Mouse (Mus musculus) forebrain, embryonic 13.5 days (tissue): ENCODE measurements around the gene Usp44. TPM values are rescaled to one million over a fixed set of nuclear protein-coding genes. Genes with fewer than 3 reads are reported as not detected.

Source experiments
- ATAC-seq: fragments of 200-750 bp; cut with Nextera tagmentation; 2 replicates; pipeline ENCODE4 v1.8.0; 2017
- H3K27ac ChIP-seq: fragments of 300-500 bp; sonication (generic); 2 replicates; pipeline ENCODE4 v1.5.1; 2015; ENCODE audit warnings: inconsistent platforms, mild to moderate bottlenecking, moderate library complexity
- H3K27me3 ChIP-seq: fragments of 300-500 bp; sonication (generic); 2 replicates; pipeline ENCODE4 v1.6.1; 2015; ENCODE audit warnings: mild to moderate bottlenecking, inconsistent platforms
- H3K36me3 ChIP-seq: fragments of 300-500 bp; sonication (generic); 2 replicates; pipeline ENCODE4 v1.6.1; 2015; ENCODE audit warnings: mild to moderate bottlenecking, inconsistent platforms; ENCODE audit not compliant: poor library complexity, severe bottlenecking
- H3K4me1 ChIP-seq: fragments of 300-500 bp; sonication (generic); 2 replicates; pipeline ENCODE4 v1.6.1; 2015; ENCODE audit warnings: inconsistent platforms
- H3K4me2 ChIP-seq: fragments of 300-500 bp; sonication (generic); 2 replicates; pipeline ENCODE4 v1.6.1; 2015; ENCODE audit warnings: inconsistent platforms, mild to moderate bottlenecking, moderate library complexity
- H3K4me3 ChIP-seq: fragments of 300-500 bp; sonication (generic); 2 replicates; pipeline ENCODE4 v1.5.1; 2015; ENCODE audit warnings: mild to moderate bottlenecking, inconsistent platforms
- H3K9ac ChIP-seq: fragments of 300-500 bp; sonication (generic); 2 replicates; pipeline ENCODE4 v1.6.1; 2015; ENCODE audit warnings: mild to moderate bottlenecking, inconsistent platforms
- H3K9me3 ChIP-seq: fragments of 300-500 bp; sonication (generic); replicated peaks from 2 replicates; pipeline ENCODE4 v1.6.1; 2016; ENCODE audit warnings: inconsistent platforms
- WGBS: fragments of 180-500 bp; shearing (Covaris S2); methylation state at CpG from one replicate; pipeline ENCODE4 v1.1.7; 2015; 5-methylcytosine and 5-hydroxymethylcytosine counted together
- polyA plus RNA-seq: library from polyadenylated mRNA; unstranded; fragments of >200 nt; fragmentation: Nextera tagmentation; extraction: Ambion mirVana; gene quantifications from 2 replicates; pipeline ENCODE4 v1.2.1, GENCODE M21; 2015

Gene Usp44
- polyA plus RNA-seq, 1 experiment from 2014 or later, result 3.0 TPM

GRCm38 (mm10) chr10:93892551-93892950 is 61.2 kb downstream of the Usp44 start:
- Histone ChIP-seq H3K4me2 (no peak overlapping the region), H3K9me3 (no peaks in the 10 kb centered on the region), H3K4me3 (no peak overlapping the region), H3K27me3 (no peaks in the 10 kb centered on the region), H3K36me3 (no peaks in the 10 kb centered on the region), H3K27ac (no peak overlapping the region), H3K9ac (no peak overlapping the region), H3K4me1 (peaks cover 16% of the 10 kb centered on the region)
- WGBS, result 94% methylated on average over 4 of the region's 4 CpGs
- ATAC-seq, result no peak

DNA sequence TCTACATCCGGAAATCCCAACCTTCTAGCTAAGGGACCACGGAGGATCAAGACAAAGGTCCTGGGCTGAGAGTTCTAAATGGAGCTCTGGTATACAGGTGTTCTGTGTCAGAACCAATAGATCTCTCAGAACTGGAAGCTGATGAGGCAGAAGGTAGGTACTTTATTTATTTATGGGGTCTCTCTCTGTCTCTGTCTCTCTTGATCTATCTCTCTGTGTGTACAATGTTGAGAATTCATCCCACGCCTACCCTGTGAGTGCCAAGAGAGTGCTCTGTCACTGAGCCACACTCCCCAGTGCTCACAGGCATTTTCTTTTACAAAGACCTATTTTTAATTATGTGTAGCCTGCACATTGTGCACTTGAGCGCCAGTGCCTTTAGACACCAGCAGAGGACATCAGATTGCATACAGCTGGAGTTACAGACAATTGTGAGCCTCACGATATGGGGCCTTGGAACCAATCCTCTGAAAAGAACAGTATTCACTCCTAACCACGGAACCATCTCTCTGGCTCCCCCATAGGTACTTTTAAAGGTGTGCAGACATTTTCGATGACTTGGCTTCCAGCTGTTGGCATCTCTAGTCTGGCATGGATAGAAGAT is 65.8 kb downstream of the Usp44 start, which contains the start of gene Metap2:
TSS of gene Metap2 (minus strand) at position 51 of the 604 bp plus-strand sequence.
- H3K9me3 ChIP-seq, result no peaks in the 10 kb centered on the region
- H3K36me3 ChIP-seq, result no peaks in the 10 kb centered on the region
- no peaks in the 10 kb centered on the region for H3K27me3 ChIP-seq
- no peaks in the 10 kb centered on the region for H3K4me1 ChIP-seq
- no peak for ATAC-seq
- WGBS, result 60% methylated on average over 7 of the region's 7 CpGs
- H3K4me2 ChIP-seq, result no peak within 1 kb of the TSS
- H3K9ac ChIP-seq, result no peak within 1 kb of the TSS
- no peak within 1 kb of the TSS for H3K27ac ChIP-seq
- H3K4me3 ChIP-seq, result no peak within 1 kb of the TSS

- H3K4me3 ChIP-seq, result no peak overlapping the region
- H3K4me1 ChIP-seq, result no peaks in the 10 kb centered on the region
- H3K9me3 ChIP-seq, result no peaks in the 10 kb centered on the region
- no peak overlapping the region for H3K9ac ChIP-seq
- WGBS, result 68% methylated on average over 2 of the region's 2 CpGs
- no peaks in the 10 kb centered on the region for H3K36me3 ChIP-seq
- no peak overlapping the region for H3K27ac ChIP-seq
- H3K27me3 ChIP-seq, result no peaks in the 10 kb centered on the region
- ATAC-seq, result no peak
- H3K4me2 ChIP-seq, result no peak overlapping the region
Measured at GRCm38 (mm10) chr10:93899303-93899702, 67.9 kb downstream of the Usp44 start.

DNA sequence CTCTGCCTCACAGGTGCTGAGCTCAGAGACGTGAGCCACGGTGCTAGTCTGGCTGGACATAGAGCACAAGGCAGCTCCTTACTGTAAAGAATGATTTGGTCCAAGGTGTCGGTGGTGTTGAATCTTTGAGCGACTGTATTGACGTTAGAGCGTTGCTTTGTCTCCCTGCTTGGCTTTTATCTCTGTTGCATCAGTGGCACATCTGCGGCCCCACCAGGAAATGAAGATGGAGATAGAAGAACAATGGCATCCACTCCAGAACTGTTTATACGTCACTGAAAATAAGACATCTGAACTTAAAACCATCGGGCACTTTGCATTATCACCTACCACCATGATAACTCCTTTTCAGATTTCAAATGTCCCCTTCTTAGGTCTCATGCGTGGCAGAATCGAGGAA is 68.6 kb downstream of the Usp44 start:
- no peaks in the 10 kb centered on the region for H3K36me3 ChIP-seq
- H3K4me2 ChIP-seq, result no peak overlapping the region
- WGBS, result 89% methylated on average over 11 of the region's 11 CpGs
- no peak overlapping the region for H3K4me3 ChIP-seq
- no peaks in the 10 kb centered on the region for H3K27me3 ChIP-seq
- ATAC-seq, result no peak
- no peaks in the 10 kb centered on the region for H3K9me3 ChIP-seq
- H3K4me1 ChIP-seq, result no peaks in the 10 kb centered on the region
- H3K9ac ChIP-seq, result no peak overlapping the region
- no peak overlapping the region for H3K27ac ChIP-seq

DNA sequence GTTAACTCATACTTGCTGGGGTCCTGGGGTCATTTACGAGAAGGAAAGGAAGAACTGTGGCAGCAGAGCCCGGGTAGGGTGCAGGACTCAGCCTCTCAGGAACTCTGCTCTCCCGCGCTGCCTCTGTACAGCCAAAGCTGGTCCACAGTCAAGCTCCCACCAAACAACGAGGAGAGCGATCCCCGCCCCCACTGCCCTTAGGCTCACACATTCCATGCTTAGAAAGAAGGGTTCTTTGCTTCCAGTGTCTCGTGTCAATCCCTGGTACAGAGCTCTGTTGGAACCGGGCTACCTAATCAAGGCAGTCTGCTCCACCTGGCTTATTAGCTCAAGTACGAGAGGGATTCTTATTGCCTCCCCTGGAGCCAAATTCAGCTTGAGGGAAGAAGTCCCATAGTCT is 76.0 kb downstream of the Usp44 start:
- H3K4me3 ChIP-seq, result no peak overlapping the region
- no peak for ATAC-seq
- H3K27me3 ChIP-seq, result no peaks in the 10 kb centered on the region
- H3K4me2 ChIP-seq, result no peak overlapping the region
- no peaks in the 10 kb centered on the region for H3K4me1 ChIP-seq
- no peaks in the 10 kb centered on the region for H3K36me3 ChIP-seq
- H3K9me3 ChIP-seq, result no peaks in the 10 kb centered on the region
- WGBS, result 60% methylated on average over 10 of the region's 10 CpGs
- H3K27ac ChIP-seq, result no peak overlapping the region
- no peak overlapping the region for H3K9ac ChIP-seq

Other genes with a start within 250 kb of the Usp44 start
- 124 and 146 TPM in 2 replicates for gene Snrpf, start 241.8 kb upstream of the Usp44 start, polyA plus RNA-seq
- gene Ntn4, start 190.9 kb upstream of the Usp44 start, polyA plus RNA-seq, result 2.1 and 2.7 TPM in 2 replicates
- gene Metap2, start 65.5 kb downstream of the Usp44 start, polyA plus RNA-seq, result 194 and 212 TPM in 2 replicates
- gene Vezt, start 204.3 kb downstream of the Usp44 start, polyA plus RNA-seq, result 50.8 and 55.4 TPM in 2 replicates
- 1.8 and 2.0 TPM in 2 replicates for gene Fgd6, start 204.4 kb downstream of the Usp44 start, polyA plus RNA-seq